Mouse (Mus musculus): ENCODE results near the gene Ctsw.

- TF ChIP-seq CTCF (IDR thresholded peaks at IDR 0.05; ENCODE audit: control insufficient read depth, insufficient read depth, insufficient replicate concordance, low read depth, low read length): no peak
- TF ChIP-seq POLR2A (IDR thresholded peaks at IDR 0.05; ENCODE audit: control insufficient read depth, low read depth, low read length): no peak
Observed at GRCm38 (mm10) chr19:5481398-5481797, 13.1 kb upstream of the Ctsw start.

Data from testis, adult 2 months (tissue).